Mouse (Mus musculus) midbrain, postnatal 0 days (tissue): ENCODE data around the gene Thg1l. TPM values are rescaled to one million over a fixed set of nuclear protein-coding genes. Genes with fewer than 3 reads are reported as not detected.

Source experiments
- ATAC-seq: fragments of 200-750 bp; cut with Nextera tagmentation; 2 replicates; pipeline ENCODE4 v1.8.0; 2017; ENCODE audit warnings: moderate number of reproducible peaks, mild to moderate bottlenecking, moderate TSS enrichment, moderate library complexity; ENCODE audit not compliant: low FRiP score
- DNase-seq: peaks from one replicate; pipeline ENCODE4 v3.0.0-alpha.2; 2015; ENCODE audit warnings: low spot score
- H3K27ac ChIP-seq: fragments of 300-500 bp; sonication (generic); 2 replicates; pipeline ENCODE4 v1.5.1; 2014; ENCODE audit warnings: low read depth, mild to moderate bottlenecking, low read length, mixed read lengths
- H3K27me3 ChIP-seq: fragments of 300-500 bp; sonication (generic); 2 replicates; pipeline ENCODE4 v1.6.1; 2014; ENCODE audit warnings: low read length, control low read depth, mixed read lengths; ENCODE audit not compliant: insufficient read depth
- H3K36me3 ChIP-seq: fragments of 300-500 bp; sonication (generic); 2 replicates; pipeline ENCODE4 v1.6.1; 2014; ENCODE audit warnings: low read length, control low read depth, mixed read lengths; ENCODE audit not compliant: insufficient read depth
- H3K4me1 ChIP-seq: fragments of 300-500 bp; sonication (generic); 2 replicates; pipeline ENCODE4 v1.6.1; 2014; ENCODE audit warnings: mild to moderate bottlenecking, control low read depth, antibody characterized with exemption, low read length, mixed read lengths; ENCODE audit not compliant: insufficient read depth
- H3K4me2 ChIP-seq: fragments of 300-500 bp; sonication (generic); 2 replicates; pipeline ENCODE4 v1.6.1; 2014; ENCODE audit warnings: low read depth, mild to moderate bottlenecking, low read length, mixed read lengths; ENCODE audit not compliant: poor library complexity, severe bottlenecking
- H3K4me3 ChIP-seq: fragments of 300-500 bp; sonication (generic); 2 replicates; pipeline ENCODE4 v1.5.1; 2014; ENCODE audit warnings: low read depth, mild to moderate bottlenecking, low read length, moderate library complexity
- H3K9ac ChIP-seq: fragments of 300-500 bp; sonication (generic); replicated peaks from 2 replicates; pipeline ENCODE4 v1.6.1; 2014; ENCODE audit warnings: mild to moderate bottlenecking, low read length, moderate library complexity, mixed read lengths; ENCODE audit not compliant: poor library complexity, severe bottlenecking
- H3K9me3 ChIP-seq: fragments of 300-500 bp; sonication (generic); 2 replicates; pipeline ENCODE4 v1.6.1; 2016; ENCODE audit warnings: low read length, control low read depth
- CTCF ChIP-seq: IDR thresholded peaks from 2 replicates; pipeline ENCODE4 v1.5.1; 2016; ENCODE audit warnings: antibody characterized with exemption, mild to moderate bottlenecking
- WGBS: fragments of 180-500 bp; shearing (Covaris S2); extraction: QIAGEN DNeasy Blood & Tissue Kit; methylation state at CpG from one replicate; pipeline ENCODE4 v1.1.7; 2014; 5-methylcytosine and 5-hydroxymethylcytosine counted together
- polyA plus RNA-seq: library from polyadenylated mRNA; unstranded; fragments of >200 nt; fragmentation: Nextera tagmentation; extraction: Ambion mirVana; gene quantifications from 2 replicates; pipeline ENCODE4 v1.2.1, GENCODE M21; 2015
- total RNA-seq: library from RNA; depleted of rRNA; stranded (reverse); fragments of >200 nt; gene quantifications from 2 replicates; pipeline ENCODE4 v1.2.3, GENCODE M21; 2014

The Thg1l gene
- total and polyA plus RNA-seq, 2 experiments from 2014 or later, result 8.8 to 11.1 TPM

DNA sequence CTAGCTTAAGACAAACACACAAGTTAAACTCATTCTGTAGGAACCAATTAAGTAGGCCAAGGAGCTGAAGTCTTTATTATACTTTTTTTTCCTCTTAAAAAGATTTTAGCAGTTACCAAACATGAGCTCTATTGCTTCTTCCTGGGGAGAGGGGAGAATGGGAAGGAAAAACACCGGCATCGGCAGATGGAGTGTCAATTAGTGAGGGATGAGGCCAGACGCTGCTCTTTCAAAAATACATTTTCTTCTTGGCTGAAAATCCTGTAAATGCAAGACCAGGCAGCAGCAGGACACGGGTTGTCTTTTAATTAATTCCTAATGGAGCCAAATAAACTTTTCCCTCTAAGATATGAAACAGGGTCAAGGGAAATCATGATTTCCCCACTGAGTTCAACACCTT lies 8.5 kb downstream of the Thg1l start:
- ATAC-seq (no peak), DNase-seq (no peak)
- Histone ChIP-seq H3K4me1 (peaks cover 6% of the 10 kb centered on the region; the same call in 1 of the 2 replicates), H3K9ac (no peak overlapping the region), H3K4me3 (no peak overlapping the region), H3K4me2 (no peak overlapping the region), H3K27me3 (no peaks in the 10 kb centered on the region), H3K27ac (no peak overlapping the region), H3K36me3 (peaks cover 22% of the 10 kb centered on the region), H3K9me3 (no peaks in the 10 kb centered on the region)
- 84% methylated on average over 4 of the region's 4 CpGs for WGBS
- TF ChIP-seq CTCF, result no peak

DNA sequence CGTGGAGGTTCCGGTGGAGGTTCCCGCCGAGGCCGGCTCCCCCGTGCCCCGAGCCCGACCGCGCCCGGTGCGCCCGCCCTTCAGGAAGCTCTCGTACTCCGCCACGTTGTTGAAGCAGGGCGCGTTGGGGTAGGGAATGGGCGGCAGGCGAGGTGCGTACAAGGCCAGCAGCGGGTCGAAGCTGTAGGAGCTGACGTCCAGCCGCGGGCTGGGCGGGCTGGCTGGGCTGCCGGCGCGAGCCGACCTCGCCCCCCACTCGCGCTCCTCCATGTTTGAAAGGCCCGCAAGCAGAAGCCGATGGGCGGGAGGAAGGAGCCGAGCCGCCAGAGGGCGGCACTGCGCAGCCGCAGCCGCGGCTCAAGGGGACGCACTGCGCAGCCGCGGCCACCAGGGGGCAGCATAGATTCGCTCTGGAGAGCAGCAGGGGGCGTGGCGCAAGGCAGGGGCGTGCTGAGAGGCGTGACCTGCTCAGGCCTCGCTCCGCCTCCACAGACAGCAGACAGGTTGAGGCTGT lies 10.6 kb downstream of the Thg1l start, which contains the start of gene Lsm11:
Gene Lsm11, minus strand, starts transcription at position 293 of the 514 bp plus-strand sequence.
- Histone ChIP-seq H3K9ac (peak within 1 kb of the TSS; percentile 87), H3K4me1 (peaks cover 6% of the 10 kb centered on the region; the same call in 1 of the 2 replicates), H3K27ac (peak within 1 kb of the TSS; percentile 72), H3K36me3 (peaks cover 8% of the 10 kb centered on the region), H3K4me2 (peak within 1 kb of the TSS; percentile 78), H3K9me3 (no peaks in the 10 kb centered on the region), H3K4me3 (peak within 1 kb of the TSS; percentile 95), H3K27me3 (no peaks in the 10 kb centered on the region)
- peak; percentile 100 for TF ChIP-seq CTCF
- peak; percentile 89 for ATAC-seq
- DNase-seq, result peak; percentile 91
- under 1% methylated on average over 46 of the region's 55 CpGs for WGBS

DNA sequence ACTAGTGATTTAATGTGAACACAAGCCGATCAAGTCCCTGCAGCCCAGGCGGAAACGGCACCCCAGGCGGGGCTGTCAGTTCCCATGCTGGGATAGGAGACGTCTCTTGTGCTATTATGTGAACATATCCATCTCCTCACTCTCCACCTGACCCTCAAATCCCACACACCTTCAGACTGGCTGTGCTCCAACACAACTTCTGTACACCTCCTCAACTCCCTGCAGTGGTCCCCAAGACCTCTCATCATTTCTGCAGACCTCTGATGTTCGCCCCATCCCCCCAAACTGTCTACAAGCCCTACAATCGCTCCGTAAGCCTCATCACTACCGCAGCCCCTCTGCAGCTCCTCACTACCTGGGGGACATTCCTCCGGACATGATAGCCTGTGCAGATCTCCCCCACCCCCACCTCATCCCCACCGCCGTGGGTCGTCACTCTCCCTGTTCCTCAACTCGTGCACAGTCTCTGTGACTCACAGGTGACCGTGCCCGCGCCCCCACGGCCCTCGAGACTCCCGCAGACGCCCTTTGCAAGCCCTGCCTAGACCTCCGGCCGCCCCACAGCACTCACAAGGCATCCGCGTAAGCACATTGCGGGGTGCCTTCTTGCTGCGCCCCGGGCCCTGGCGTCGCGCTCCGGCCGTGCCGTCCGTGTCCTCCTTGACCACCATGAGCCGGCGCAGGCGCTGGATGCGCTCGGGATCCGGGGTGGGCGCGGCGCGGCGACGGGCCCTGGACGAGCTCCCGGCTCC lies 11.2 kb downstream of the Thg1l start:
- H3K9ac ChIP-seq, result peak overlapping the region; percentile 87
- ATAC-seq, result peak; percentile 68
- under 1% methylated on average over 49 of the region's 49 CpGs for WGBS
- H3K9me3 ChIP-seq, result no peaks in the 10 kb centered on the region
- H3K36me3 ChIP-seq, result 0 out of 2 replicates have a peak, but pooled peaks cover 6% of the 10 kb centered on the region
- peak overlapping the region; percentile 78 for H3K4me2 ChIP-seq
- H3K4me1 ChIP-seq, result peaks cover 6% of the 10 kb centered on the region; the same call in 1 of the 2 replicates
- TF ChIP-seq CTCF, result no peak
- peak overlapping the region; percentile 72 for H3K27ac ChIP-seq
- peak overlapping the region; percentile 95 for H3K4me3 ChIP-seq
- H3K27me3 ChIP-seq, result no peaks in the 10 kb centered on the region
- DNase-seq, result peak; percentile 11

DNA sequence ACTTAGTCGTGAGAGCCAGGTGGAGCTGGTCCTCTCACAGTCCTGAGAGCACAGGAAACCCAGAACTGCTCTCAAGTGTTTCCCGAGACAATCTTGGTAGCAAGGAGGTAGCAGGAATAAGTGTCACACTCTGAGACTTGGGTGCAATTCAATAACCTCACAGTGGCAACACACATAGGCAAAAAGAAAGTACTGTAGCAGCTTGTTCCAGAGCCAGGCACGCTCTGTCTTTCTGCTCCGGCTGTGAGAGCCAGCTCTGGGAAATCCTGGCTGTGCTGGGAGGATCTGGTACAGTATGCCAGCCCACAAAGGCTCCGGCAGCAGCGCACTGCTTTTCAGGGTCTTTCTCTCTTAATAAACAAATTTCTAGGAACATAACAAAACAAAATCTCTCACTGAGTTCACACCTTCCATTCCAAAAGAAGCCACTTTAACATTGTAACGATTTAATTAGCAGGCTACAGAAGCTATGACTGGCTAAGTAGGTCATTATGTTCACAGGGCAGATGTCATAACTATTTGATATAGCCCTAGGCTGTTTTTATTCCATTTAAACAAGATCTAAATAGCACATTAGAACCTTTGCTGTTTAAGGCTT lies 12.1 kb downstream of the Thg1l start:
- H3K9ac ChIP-seq, result peak overlapping the region; percentile 87
- H3K4me1 ChIP-seq, result peaks cover 6% of the 10 kb centered on the region; the same call in 1 of the 2 replicates
- peak overlapping the region; percentile 78 for H3K4me2 ChIP-seq
- no peaks in the 10 kb centered on the region for H3K27me3 ChIP-seq
- no peak for TF ChIP-seq CTCF
- peak overlapping the region; percentile 95 for H3K4me3 ChIP-seq
- H3K27ac ChIP-seq, result no peak overlapping the region
- DNase-seq (peak; percentile 50), ATAC-seq (no peak)
- H3K36me3 ChIP-seq, result no peaks in the 10 kb centered on the region
- H3K9me3 ChIP-seq, result no peaks in the 10 kb centered on the region
- 36% methylated on average over 7 of the region's 7 CpGs for WGBS

DNA sequence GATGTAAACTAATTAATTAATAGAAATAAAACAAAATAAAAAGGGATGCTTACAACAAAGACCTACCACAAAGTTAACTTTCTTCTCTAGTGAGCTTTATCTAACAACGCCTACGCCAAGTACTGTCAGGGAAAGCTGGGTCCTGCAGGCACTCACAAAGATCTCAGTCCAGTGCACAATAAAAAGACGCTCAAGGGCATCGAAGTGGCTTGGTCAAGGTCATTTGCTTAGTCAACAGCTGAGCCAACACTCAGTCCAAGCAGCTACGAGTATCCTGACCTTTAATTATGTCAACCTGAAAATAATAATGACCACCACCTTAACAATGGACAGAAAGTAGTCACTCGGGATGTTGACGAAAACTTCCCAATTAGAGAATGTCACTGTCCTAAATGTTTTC lies 13.0 kb downstream of the Thg1l start:
- TF ChIP-seq CTCF, result no peak
- 89% methylated on average over 7 of the region's 7 CpGs for whole genome bisulfite sequencing
- Histone ChIP-seq H3K4me3 (no peak overlapping the region), H3K36me3 (no peaks in the 10 kb centered on the region), H3K9ac (no peak overlapping the region), H3K27ac (no peak overlapping the region), H3K9me3 (no peaks in the 10 kb centered on the region), H3K4me2 (no peak overlapping the region), H3K27me3 (no peaks in the 10 kb centered on the region), H3K4me1 (peaks cover 6% of the 10 kb centered on the region; the same call in 1 of the 2 replicates)
- ATAC-seq (no peak), DNase-seq (no peak)

DNA sequence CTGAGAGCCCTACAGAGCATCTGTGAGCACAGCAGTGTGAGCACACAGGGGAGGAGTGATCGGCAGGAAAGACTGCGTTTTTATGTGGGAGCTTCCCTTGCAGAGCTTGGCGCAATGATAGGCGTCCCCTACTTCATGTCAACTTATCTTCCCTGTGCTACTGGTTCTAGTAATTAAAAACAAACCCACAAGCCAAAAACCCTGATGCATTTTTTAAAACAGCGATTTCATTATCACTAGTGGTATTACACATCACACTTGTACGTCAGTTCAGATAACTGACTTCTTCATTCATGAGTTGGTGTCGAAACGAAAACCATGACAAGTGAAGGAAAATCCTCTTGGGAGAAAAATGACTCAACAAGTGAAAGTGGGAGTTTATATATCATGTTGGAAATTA lies 16.4 kb downstream of the Thg1l start:
- no peak for ATAC-seq
- H3K9me3 ChIP-seq, result no peaks in the 10 kb centered on the region
- H3K27ac ChIP-seq, result no peak overlapping the region
- no peak overlapping the region for H3K4me3 ChIP-seq
- DNase-seq, result no peak
- H3K27me3 ChIP-seq, result no peaks in the 10 kb centered on the region
- H3K9ac ChIP-seq, result no peak overlapping the region
- peaks cover 6% of the 10 kb centered on the region; the same call in 1 of the 2 replicates for H3K4me1 ChIP-seq
- peaks cover 15% of the 10 kb centered on the region; the same call in 1 of the 2 replicates for H3K36me3 ChIP-seq
- TF ChIP-seq CTCF, result no peak
- H3K4me2 ChIP-seq, result no peak overlapping the region
- WGBS, result 89% methylated on average over 8 of the region's 8 CpGs
